Mouse (Mus musculus) CH12.LX (cell line): ENCODE measurements around the gene Lrrc4. TPM values are rescaled to one million over a fixed set of nuclear protein-coding genes. Genes with fewer than 3 reads are reported as not detected.

ENCODE experiments used
- DNase-seq: peaks from one replicate; pipeline ENCODE4 v3.0.0-alpha.2; 2013; ENCODE audit errors: extremely low read depth
- H3K27ac ChIP-seq: 2 replicates; pipeline ENCODE4 v1.5.1; 2012; ENCODE audit warnings: low read depth, mild to moderate bottlenecking, control low read depth, moderate library complexity; ENCODE audit not compliant: insufficient read depth
- H3K27me3 ChIP-seq: replicated peaks from 2 replicates; pipeline ENCODE3; 2012; ENCODE audit warnings: inconsistent platforms
- H3K36me3 ChIP-seq, 2 experiments: replicated peaks in 1 of 2; 2 replicates each; pipeline versions ENCODE3 to v1.6.1; 2012; ENCODE audit warnings: inconsistent platforms in 1 of 2, low read length in 1 of 2, mild to moderate bottlenecking in 1 of 2, mixed read lengths in 1 of 2, moderate library complexity in 1 of 2; ENCODE audit not compliant: control insufficient read depth in 1 of 2, insufficient read depth in 1 of 2
- H3K4me1 ChIP-seq, 2 experiments: 2 replicates each; pipeline ENCODE4 v1.6.1; 2012; ENCODE audit warnings: inconsistent platforms in 1 of 2, moderate library complexity in 1 of 2; ENCODE audit not compliant: insufficient read depth in 2 of 2, control insufficient read depth in 1 of 2
- H3K4me2 ChIP-seq: 2 replicates; pipeline ENCODE4 v1.6.1; 2012; ENCODE audit warnings: low read depth, mild to moderate bottlenecking, control low read depth; ENCODE audit not compliant: poor library complexity, insufficient read depth, severe bottlenecking
- H3K4me3 ChIP-seq, 3 experiments: fragments of 150-350 bp in 1 of 3; sonication (generic) in 1 of 3; replicated peaks in 1 of 3; 2 replicates each; pipeline versions ENCODE3 to v1.5.1; 2011 to 2012; ENCODE audit warnings: low read depth in 2 of 3, low read length in 2 of 3, mild to moderate bottlenecking in 2 of 3, moderate library complexity in 2 of 3, control low read depth in 1 of 3, improper control_type of control experiment in 1 of 3, inconsistent platforms in 1 of 3, mixed read lengths in 1 of 3; ENCODE audit not compliant: poor library complexity in 1 of 3
- H3K79me2 ChIP-seq: replicated peaks from 2 replicates; pipeline ENCODE4 v1.6.1; 2012; ENCODE audit warnings: mild to moderate bottlenecking, moderate library complexity; ENCODE audit not compliant: control insufficient read depth, poor library complexity, insufficient read depth, severe bottlenecking; ENCODE audit errors: extremely low read depth
- H3K9ac ChIP-seq: 2 replicates; pipeline ENCODE4 v1.6.1; 2012; ENCODE audit warnings: low read depth, mild to moderate bottlenecking, control low read depth, moderate library complexity; ENCODE audit not compliant: insufficient read depth
- H3K9me3 ChIP-seq: replicated peaks from 2 replicates; pipeline ENCODE3; 2012; ENCODE audit warnings: low read length, inconsistent platforms, mixed read lengths
- BHLHE40 ChIP-seq: IDR thresholded peaks from 2 replicates; pipeline ENCODE4 v1.6.1; 2011; ENCODE audit warnings: mild to moderate bottlenecking, low read depth, low read length, improper control_type of control experiment
- CHD1 ChIP-seq: IDR thresholded peaks from 2 replicates; pipeline ENCODE4 v1.6.1; 2012; ENCODE audit warnings: low read depth, low read length, improper control_type of control experiment, inconsistent platforms
- CHD2 ChIP-seq: IDR thresholded peaks from 2 replicates; pipeline ENCODE4 v1.6.1; 2011; ENCODE audit warnings: low read length, improper control_type of control experiment
- CTCF ChIP-seq, 2 experiments: IDR thresholded peaks in 1 of 2; conservative IDR thresholded peaks in 1 of 2; 2 replicates each; pipeline ENCODE4 v1.5.1; 2011 to 2012; ENCODE audit warnings: low read depth in 2 of 2, low read length in 2 of 2, improper control_type of control experiment in 1 of 2, inconsistent platforms in 1 of 2, mild to moderate bottlenecking in 1 of 2, moderate library complexity in 1 of 2
- EP300 ChIP-seq: IDR thresholded peaks from 2 replicates; pipeline ENCODE4 v1.6.1; 2011; ENCODE audit warnings: low read length, improper control_type of control experiment
- GABPA ChIP-seq: IDR thresholded peaks from 2 replicates; pipeline ENCODE4 v1.6.1; 2012; ENCODE audit warnings: low read depth, low read length, improper control_type of control experiment, inconsistent platforms; ENCODE audit not compliant: insufficient replicate concordance
- HCFC1 ChIP-seq: IDR thresholded peaks from 2 replicates; pipeline ENCODE4 v1.6.1; 2012; ENCODE audit warnings: low read depth, mild to moderate bottlenecking, inconsistent platforms, low read length, improper control_type of control experiment
- IRF4 ChIP-seq: IDR thresholded peaks from 2 replicates; pipeline ENCODE4 v1.6.1; 2014; ENCODE audit warnings: low read depth, mild to moderate bottlenecking, inconsistent platforms, low read length, improper control_type of control experiment
- KAT2A ChIP-seq: IDR thresholded peaks from 2 replicates; pipeline ENCODE4 v1.6.1; 2012; ENCODE audit warnings: low read length, improper control_type of control experiment, inconsistent platforms; ENCODE audit not compliant: insufficient replicate concordance
- MAFK ChIP-seq: IDR thresholded peaks from 2 replicates; pipeline ENCODE4 v1.6.1; 2011; ENCODE audit warnings: low read length, improper control_type of control experiment; ENCODE audit not compliant: insufficient replicate concordance
- MAZ ChIP-seq: IDR thresholded peaks from 2 replicates; pipeline ENCODE4 v1.6.1; 2012; ENCODE audit warnings: low read depth, mild to moderate bottlenecking, inconsistent platforms, low read length, improper control_type of control experiment, moderate library complexity
- MEF2A ChIP-seq: IDR thresholded peaks from 2 replicates; pipeline ENCODE4 v1.6.1; 2014; ENCODE audit warnings: low read depth, mild to moderate bottlenecking, inconsistent platforms, low read length, improper control_type of control experiment, borderline replicate concordance
- MYC ChIP-seq: IDR thresholded peaks from 2 replicates; pipeline ENCODE4 v1.6.1; 2011; ENCODE audit warnings: low read depth, mild to moderate bottlenecking, improper control_type of control experiment, low read length
- NELFE ChIP-seq: IDR thresholded peaks from 2 replicates; pipeline ENCODE4 v1.6.1; 2011; ENCODE audit warnings: low read depth, low read length, improper control_type of control experiment
- POLR2A ChIP-seq: IDR thresholded peaks from 2 replicates; pipeline ENCODE4 v1.6.1; 2011; ENCODE audit warnings: low read depth, mild to moderate bottlenecking, improper control_type of control experiment, low read length
- POLR2AphosphoS2 ChIP-seq: IDR thresholded peaks from 2 replicates; pipeline ENCODE4 v1.6.1; 2011; ENCODE audit warnings: low read depth, low read length, improper control_type of control experiment
- RAD21 ChIP-seq: IDR thresholded peaks from 2 replicates; pipeline ENCODE4 v1.6.1; 2011; ENCODE audit warnings: low read depth, mild to moderate bottlenecking, low read length, improper control_type of control experiment, moderate library complexity
- RCOR1 ChIP-seq: conservative IDR thresholded peaks from 2 replicates; pipeline ENCODE4 v1.6.1; 2012; ENCODE audit warnings: low read depth, mild to moderate bottlenecking, inconsistent platforms, low read length, improper control_type of control experiment
- SIN3A ChIP-seq: IDR thresholded peaks from 2 replicates; pipeline ENCODE4 v1.6.1; 2012; ENCODE audit warnings: low read length, improper control_type of control experiment, inconsistent platforms
- UBTF ChIP-seq: IDR thresholded peaks from 2 replicates; pipeline ENCODE4 v1.6.1; 2012; ENCODE audit warnings: low read depth, mild to moderate bottlenecking, inconsistent platforms, low read length, improper control_type of control experiment, moderate library complexity
- USF1 ChIP-seq: IDR thresholded peaks from 2 replicates; pipeline ENCODE4 v1.6.1; 2014; ENCODE audit warnings: low read depth, mild to moderate bottlenecking, inconsistent platforms, low read length, improper control_type of control experiment
- ZC3H11A ChIP-seq: IDR thresholded peaks from 2 replicates; pipeline ENCODE4 v1.6.1; 2012; ENCODE audit warnings: low read depth, mild to moderate bottlenecking, inconsistent platforms, low read length, improper control_type of control experiment
- ZMIZ1 ChIP-seq: IDR thresholded peaks from 2 replicates; pipeline ENCODE4 v1.6.1; 2012; ENCODE audit warnings: low read depth, mild to moderate bottlenecking, inconsistent platforms, low read length, improper control_type of control experiment
- dilution Hi-C: fragments of 300-500 bp; cut with MboI; formaldehyde crosslinking; loops from 2 replicates; pipeline ENCODE4 v1.14.3; 2020; ENCODE audit warnings: low sequenced_read_pairs; ENCODE audit not compliant: extremely low pct_unique_long_range_greater_than_20kb, extremely low pct_ligation_motif_present
- in situ Hi-C: fragments of 300-500 bp; cut with MboI; formaldehyde crosslinking; loops from 3 replicates; pipeline ENCODE4 v1.14.3; 2019; ENCODE audit warnings: low sequenced_read_pairs, low pct_ligation_motif_present, low pct_unique_long_range_greater_than_20kb, mixed read lengths
- polyA plus RNA-seq: library from polyadenylated mRNA; unstranded; fragments of >175 nt; gene quantifications from 2 replicates; pipeline ENCODE4 v1.2.1, GENCODE M21; 2012; ENCODE audit warnings: low read depth; ENCODE audit not compliant: insufficient read length
- total RNA-seq, 2 experiments: library from RNA; depleted of rRNA; stranded (reverse); fragments of 300-350 nt in 1 of 2; fragments of >200 nt in 1 of 2; gene quantifications; 2 replicates each; pipeline ENCODE4 v1.2.3; 2012 to 2014

Lrrc4 gene
- total and polyA plus RNA-seq, 3 experiments = 0.09 to 0.55 TPM; not detected in 1

DNA sequence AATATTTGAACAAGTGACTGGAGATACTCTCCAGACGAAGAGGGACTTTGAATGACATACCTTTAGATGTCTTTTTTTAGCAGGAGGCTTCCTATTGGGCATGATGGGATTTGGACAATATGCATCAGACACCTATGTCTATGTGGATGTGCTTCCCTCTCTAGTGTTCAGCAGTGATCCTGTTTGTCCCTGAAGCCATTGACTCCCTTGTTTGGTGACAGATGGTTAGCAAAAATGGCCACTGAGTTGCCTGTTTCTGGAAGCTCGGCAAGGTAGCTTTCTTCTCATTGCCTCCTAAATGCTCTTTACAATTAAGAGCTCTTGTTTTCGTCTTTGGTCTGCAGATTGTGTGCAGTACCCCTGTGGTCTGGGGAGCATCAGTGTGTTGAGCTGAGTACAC is 197.9 kb downstream of the Lrrc4 start:
- no peaks in the 10 kb centered on the region for H3K4me1 ChIP-seq
- dilution Hi-C loops = no loop called here
- H3K27ac ChIP-seq = no peak overlapping the region

DNA sequence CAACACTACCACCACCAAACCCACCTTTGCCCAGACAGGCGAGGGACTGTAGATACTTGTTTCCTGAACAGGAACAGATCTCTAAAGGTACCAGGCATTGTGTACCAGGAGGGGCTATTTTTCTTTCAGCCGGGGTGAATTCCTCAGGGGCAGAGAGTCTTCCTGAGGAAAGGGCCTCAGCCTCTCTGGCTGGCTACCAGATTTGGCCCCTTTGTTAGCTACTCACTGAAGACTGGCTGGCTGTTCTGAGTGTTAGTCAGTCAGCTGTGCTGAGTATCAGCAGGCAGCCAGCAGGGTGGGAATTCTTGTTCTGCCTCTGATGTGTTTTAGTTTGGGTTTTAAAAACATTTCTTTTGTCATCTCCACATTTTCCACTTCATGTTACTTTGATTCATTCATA is 198.4 kb downstream of the Lrrc4 start:
- no peak for DNase-seq
- Histone ChIP-seq H3K9ac (no peak overlapping the region), H3K36me3 (peaks cover 20 to 76% of the 10 kb centered on the region in 2 experiments), H3K27me3 (no peaks in the 10 kb centered on the region), H3K4me2 (no peak overlapping the region), H3K4me1 (no peaks in the 10 kb centered on the region), H3K9me3 (no peaks in the 10 kb centered on the region), H3K79me2 (peaks cover 9% of the 10 kb centered on the region), H3K4me3 (no peak overlapping the region), H3K27ac (no peak overlapping the region)
- TF ChIP-seq GABPA = no peak
- TF ChIP-seq UBTF = no peak
- no peak for TF ChIP-seq MAZ
- no peak for TF ChIP-seq RAD21
- TF ChIP-seq ZC3H11A = no peak
- no peak for TF ChIP-seq IRF4
- TF ChIP-seq HCFC1 = no peak
- no peak for TF ChIP-seq RCOR1
- no peak for TF ChIP-seq MAFK
- TF ChIP-seq CHD2 = no peak
- TF ChIP-seq MYC = no peak
- TF ChIP-seq MEF2A = no peak
- TF ChIP-seq POLR2AphosphoS2 = no peak
- TF ChIP-seq BHLHE40 = no peak
- in situ Hi-C loops (no loop called here), dilution Hi-C loops (no loop called here)

More for the DNA sequence above, 197.9 kb downstream of the Lrrc4 start:
- in situ Hi-C loops = no loop called here
- TF ChIP-seq EP300 (no peak), POLR2A (no peak), NELFE (no peak), USF1 (no peak), POLR2AphosphoS2 (no peak), CHD1 (no peak), UBTF (no peak), MAZ (no peak), MAFK (no peak), SIN3A (no peak), KAT2A (no peak), CTCF (conservative IDR thresholded peaks at IDR 0.05 in 1 of 2, IDR thresholded peaks at IDR 0.05 in 1 of 2; ENCODE audit: low read depth in 2 of 2, low read length in 2 of 2) (no peak), ZMIZ1 (no peak), ZC3H11A (no peak)
- Histone ChIP-seq H3K79me2 (peaks cover 9% of the 10 kb centered on the region), H3K4me3 (no peak overlapping the region), H3K9ac (no peak overlapping the region), H3K9me3 (no peaks in the 10 kb centered on the region), H3K4me2 (no peak overlapping the region), H3K36me3 (peaks cover 15 to 76% of the 10 kb centered on the region in 2 experiments), H3K27me3 (no peaks in the 10 kb centered on the region)
- no peak for DNase-seq
